Mouse (Mus musculus): ENCODE data around the gene Cd7.

The Cd7 gene

DNA sequence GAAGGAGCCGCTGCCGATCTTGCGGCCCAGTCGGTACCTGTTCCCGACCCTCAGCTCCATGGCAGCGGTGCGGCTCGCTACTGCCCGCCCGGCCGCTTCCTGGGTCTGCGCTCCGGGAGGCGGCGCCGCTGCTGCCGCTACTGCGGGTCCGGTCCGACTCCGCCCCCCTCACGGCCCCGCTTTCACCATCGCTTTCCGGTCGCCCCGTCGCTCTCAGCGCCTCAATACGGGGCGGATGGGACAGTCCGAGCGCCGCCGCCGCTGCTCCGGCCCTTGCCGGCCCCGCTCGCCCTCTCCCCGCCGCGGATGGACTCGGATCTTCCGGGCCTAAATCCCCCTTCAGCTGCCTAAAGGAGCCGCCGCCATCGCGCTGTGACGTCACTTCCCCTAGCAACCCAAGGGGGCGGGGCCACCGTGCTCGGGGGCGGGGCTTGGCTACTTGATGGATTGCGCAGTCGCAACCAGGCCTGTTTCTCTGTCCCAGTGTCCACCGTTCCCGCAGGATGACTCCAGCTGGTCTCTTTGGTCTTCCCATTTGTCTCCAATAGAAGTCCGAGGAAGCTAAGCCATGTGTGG, 48.2 kb downstream of the Cd7 start, which contains the start of gene Csnk1d:
Gene Csnk1d (minus strand): TSS at position 380 of the 576 bp plus-strand sequence.
- peak; percentile 97 for DNase-seq (ENCODE audit: low spot score)

DNA sequence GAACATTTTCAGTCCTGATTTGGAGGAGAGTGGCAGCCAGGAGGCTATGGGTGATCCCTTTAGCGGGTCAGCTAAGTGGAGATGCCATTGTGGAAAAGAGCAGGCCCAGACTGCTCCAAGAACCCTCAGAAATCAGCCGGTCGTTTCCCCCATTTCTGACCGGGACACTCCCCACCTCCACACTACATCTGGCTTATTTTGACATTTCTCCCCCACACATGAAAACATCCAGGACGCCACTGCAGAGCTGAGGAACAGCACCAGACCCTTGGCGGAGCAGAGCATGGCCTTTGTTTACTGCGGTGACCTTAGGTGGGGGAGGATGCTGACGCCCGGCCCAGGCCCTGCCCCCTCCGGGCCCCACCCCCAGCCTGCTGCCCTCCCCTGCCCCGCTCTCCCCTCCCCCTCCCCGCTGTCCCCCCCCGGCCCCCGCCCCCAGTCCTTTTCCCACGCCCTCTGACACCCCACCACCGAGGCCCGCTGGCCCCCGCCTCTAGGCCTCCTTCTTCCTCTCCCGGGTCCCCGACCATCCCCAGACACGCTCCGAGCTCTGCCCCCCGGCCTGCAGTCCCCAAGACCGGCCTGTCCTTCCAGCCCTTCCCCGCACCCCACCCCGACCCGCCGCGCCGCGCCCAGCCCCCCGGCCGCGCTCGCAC, 49.0 kb downstream of the Cd7 start:
- no peak for DNase-seq (ENCODE audit: low spot score)

DNA sequence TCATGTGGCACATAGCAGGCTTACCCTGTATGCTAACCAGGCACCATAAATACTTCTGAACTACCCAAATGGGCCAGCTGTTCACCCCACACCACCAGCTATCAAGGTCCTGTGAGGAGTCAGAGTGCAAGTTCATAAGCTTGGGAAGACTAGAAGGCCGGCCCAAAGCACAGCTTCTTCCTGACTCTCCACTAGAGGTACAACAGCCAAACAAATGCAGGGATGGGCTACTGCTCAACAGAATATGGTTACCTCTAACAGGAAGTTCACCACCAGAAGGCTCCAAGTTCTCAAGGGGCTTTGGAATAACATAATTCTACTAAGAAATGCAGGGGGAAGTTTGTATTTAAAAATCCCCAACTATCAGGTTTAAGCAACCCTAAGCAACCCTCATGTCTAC, 49.7 kb downstream of the Cd7 start:
- DNase-seq (ENCODE audit: low spot score) = no peak

DNA sequence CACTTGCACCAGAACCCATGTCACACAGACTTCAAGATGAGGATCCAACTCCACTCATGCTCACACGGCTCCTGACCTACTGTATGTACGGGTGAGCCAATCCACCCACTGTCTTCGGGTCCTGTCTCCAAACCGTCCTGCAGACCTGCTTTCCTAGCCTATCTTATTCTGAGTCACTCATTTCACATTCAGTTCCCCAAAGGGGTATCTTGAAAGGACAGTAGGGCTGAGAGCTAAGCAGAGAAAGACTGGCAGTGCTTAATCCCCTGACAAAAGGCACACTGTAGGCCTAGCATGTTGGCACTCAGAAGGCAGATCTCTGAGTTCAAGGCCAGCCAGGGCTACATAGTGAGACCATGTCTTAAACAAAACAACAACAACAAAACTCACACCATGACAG, 50.8 kb downstream of the Cd7 start:
- DNase-seq (ENCODE audit: low spot score) = no peak

DNA sequence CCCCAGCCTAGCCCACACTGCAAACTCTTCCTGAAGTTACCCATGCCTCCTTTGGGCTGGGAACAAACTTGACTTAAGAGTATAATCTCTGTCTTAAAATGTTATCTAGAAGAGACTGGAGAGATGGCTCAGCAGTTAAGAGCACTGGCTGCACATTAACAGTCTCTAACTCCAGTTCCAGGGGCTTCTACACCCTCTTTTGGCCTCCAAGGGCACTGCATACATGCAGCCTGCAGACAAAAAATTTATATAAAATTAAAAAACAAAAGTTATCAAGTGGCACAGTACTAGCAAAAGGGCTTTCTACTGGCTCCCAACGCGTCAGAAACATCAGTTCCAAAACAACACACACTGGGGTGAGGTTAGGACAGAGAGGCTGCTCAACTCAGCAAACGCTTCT, 51.6 kb downstream of the Cd7 start:
- no peak for DNase-seq (ENCODE audit: low spot score)
